Mouse (Mus musculus) kidney, postnatal 0 days (tissue): ENCODE measurements at regions not wholly inside any gene's neighbourhood (a gene's known extent, or its start where the extent isn't known, plus 50 kb on each side); places are given as distances from the start of the nearest gene placed in this dataset.
A peak's percentile ranks its signal among the peaks of the same experiment; 100 is the strongest.
"Not testable (repeated sequence)": the region's sequence is repeated elsewhere in the genome, so short reads cannot be mapped to it uniquely, and the experiment has no call there.

Experiments
- ATAC-seq: fragments of 200-750 bp; cut with Nextera tagmentation; replicated peaks from 2 replicates; pipeline ENCODE4 v1.8.0; 2017; ENCODE audit warnings: low read depth, moderate number of reproducible peaks, moderate TSS enrichment, moderate library complexity; ENCODE audit not compliant: low FRiP score
- DNase-seq: peaks from one replicate; pipeline ENCODE4 v3.0.0-alpha.2; 2016; ENCODE audit warnings: low spot score
- H3K27ac ChIP-seq: fragments of 300-500 bp; sonication (generic); 2 replicates; pipeline ENCODE4 v1.5.1; 2014; ENCODE audit warnings: mild to moderate bottlenecking
- H3K27me3 ChIP-seq: fragments of 300-500 bp; sonication (generic); 2 replicates; pipeline ENCODE4 v1.6.1; 2014; ENCODE audit warnings: low read length, mixed read lengths; ENCODE audit not compliant: insufficient read depth
- H3K36me3 ChIP-seq: fragments of 300-500 bp; sonication (generic); 2 replicates; pipeline ENCODE4 v1.6.1; 2014; ENCODE audit warnings: low read length, mixed read lengths; ENCODE audit not compliant: insufficient read depth
- H3K4me1 ChIP-seq: fragments of 300-500 bp; sonication (generic); replicated peaks from 2 replicates; pipeline ENCODE4 v1.6.1; 2014; ENCODE audit warnings: antibody characterized with exemption, low read length, mixed read lengths; ENCODE audit not compliant: insufficient read depth
- H3K4me2 ChIP-seq: fragments of 300-500 bp; sonication (generic); 2 replicates; pipeline ENCODE4 v1.6.1; 2014; ENCODE audit warnings: mild to moderate bottlenecking, low read length, moderate library complexity, mixed read lengths
- H3K4me3 ChIP-seq: fragments of 300-500 bp; sonication (generic); replicated peaks from 2 replicates; pipeline ENCODE4 v1.5.1; 2014; ENCODE audit warnings: low read depth, low read length
- H3K9ac ChIP-seq: fragments of 300-500 bp; sonication (generic); 2 replicates; pipeline ENCODE4 v1.6.1; 2014; ENCODE audit warnings: low read depth, low read length
- H3K9me3 ChIP-seq: fragments of 300-500 bp; sonication (generic); replicated peaks from 2 replicates; pipeline ENCODE4 v1.6.1; 2016; ENCODE audit warnings: low read length, inconsistent platforms, mixed read lengths
- CTCF ChIP-seq: IDR thresholded peaks from 2 replicates; pipeline ENCODE4 v1.5.1; 2016; ENCODE audit warnings: antibody characterized with exemption, low read depth, mild to moderate bottlenecking, moderate library complexity
- WGBS: fragments of 180-500 bp; shearing (Covaris S2); extraction: QIAGEN DNeasy Blood & Tissue Kit; methylation state at CpG from one replicate; pipeline ENCODE4 v1.1.7; 2014; 5-methylcytosine and 5-hydroxymethylcytosine counted together

- 58% methylated on average over 4 of the region's 4 CpGs for WGBS
- no peaks in the 10 kb centered on the region for H3K27me3 ChIP-seq
- H3K4me1 ChIP-seq: no peaks in the 10 kb centered on the region
- DNase-seq: peak; percentile 50
- no peaks in the 10 kb centered on the region for H3K9me3 ChIP-seq
- no peak for ATAC-seq
- TF ChIP-seq CTCF: no peak
- no peak overlapping the region for H3K4me2 ChIP-seq
- no peak overlapping the region for H3K27ac ChIP-seq
- H3K4me3 ChIP-seq: no peak overlapping the region
- H3K9ac ChIP-seq: no peak overlapping the region
- no peaks in the 10 kb centered on the region for H3K36me3 ChIP-seq
Measured at GRCm38 (mm10) chr10:25633058-25633614, 97.1 kb upstream of the Smlr1 start.

GRCm38 (mm10) chr10:25632306-25632705 lies 96.2 kb upstream of the Smlr1 start:
- ATAC-seq: no peak
- no peaks in the 10 kb centered on the region for H3K36me3 ChIP-seq
- WGBS: 83% methylated on average over 7 of the region's 7 CpGs

DNA sequence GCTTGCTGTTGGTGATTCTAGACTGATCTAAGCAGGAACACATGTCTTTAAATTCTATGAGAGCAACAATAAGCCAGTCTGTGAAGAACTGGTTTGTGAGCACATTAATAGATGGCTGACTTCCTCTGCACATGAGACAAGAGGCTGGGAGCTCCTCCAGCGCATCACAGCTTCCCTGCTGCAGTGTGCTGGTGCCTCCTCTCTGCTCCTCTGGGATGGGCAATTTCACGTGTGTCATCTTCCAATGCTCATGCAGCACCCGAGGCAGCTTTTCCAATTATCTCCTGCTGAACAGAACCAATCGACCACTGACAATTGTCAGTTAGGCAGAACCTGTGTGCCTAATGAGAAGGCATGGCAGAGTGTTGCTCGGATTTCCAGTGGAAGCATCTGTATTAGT lies 86.5 kb upstream of the Smlr1 start:
- DNase-seq (no peak), ATAC-seq (no peak)
- no peak for TF ChIP-seq CTCF
- Histone ChIP-seq H3K9ac (no peak overlapping the region), H3K4me3 (no peak overlapping the region), H3K36me3 (no peaks in the 10 kb centered on the region), H3K4me2 (no peak overlapping the region), H3K4me1 (no peaks in the 10 kb centered on the region), H3K27ac (no peak overlapping the region), H3K27me3 (no peaks in the 10 kb centered on the region), H3K9me3 (no peaks in the 10 kb centered on the region)
- 83% methylated on average over 5 of the region's 5 CpGs for WGBS

More at GRCm38 (mm10) chr10:25632306-25632705, 96.2 kb upstream of the Smlr1 start:
- H3K27ac ChIP-seq: no peak overlapping the region
- no peak overlapping the region for H3K9ac ChIP-seq
- H3K4me2 ChIP-seq: no peak overlapping the region
- H3K27me3 ChIP-seq: no peaks in the 10 kb centered on the region
- no peaks in the 10 kb centered on the region for H3K4me1 ChIP-seq
- H3K9me3 ChIP-seq: no peaks in the 10 kb centered on the region
- H3K4me3 ChIP-seq: no peak overlapping the region
- no peak for TF ChIP-seq CTCF
- no peak for DNase-seq

GRCm38 (mm10) chr10:25621747-25622134 lies 85.7 kb upstream of the Smlr1 start:
- peak overlapping the region; percentile 6; the same call in 1 of the 2 replicates for H3K4me2 ChIP-seq
- DNase-seq, H3K4me3 ChIP-seq, H3K27ac ChIP-seq, H3K27me3 ChIP-seq, H3K36me3 ChIP-seq, H3K9ac ChIP-seq, H3K9me3 ChIP-seq, H3K4me1 ChIP-seq, ATAC-seq: not testable (repeated sequence)
- WGBS: 58% methylated on average over 1 of the region's 1 CpGs

DNA sequence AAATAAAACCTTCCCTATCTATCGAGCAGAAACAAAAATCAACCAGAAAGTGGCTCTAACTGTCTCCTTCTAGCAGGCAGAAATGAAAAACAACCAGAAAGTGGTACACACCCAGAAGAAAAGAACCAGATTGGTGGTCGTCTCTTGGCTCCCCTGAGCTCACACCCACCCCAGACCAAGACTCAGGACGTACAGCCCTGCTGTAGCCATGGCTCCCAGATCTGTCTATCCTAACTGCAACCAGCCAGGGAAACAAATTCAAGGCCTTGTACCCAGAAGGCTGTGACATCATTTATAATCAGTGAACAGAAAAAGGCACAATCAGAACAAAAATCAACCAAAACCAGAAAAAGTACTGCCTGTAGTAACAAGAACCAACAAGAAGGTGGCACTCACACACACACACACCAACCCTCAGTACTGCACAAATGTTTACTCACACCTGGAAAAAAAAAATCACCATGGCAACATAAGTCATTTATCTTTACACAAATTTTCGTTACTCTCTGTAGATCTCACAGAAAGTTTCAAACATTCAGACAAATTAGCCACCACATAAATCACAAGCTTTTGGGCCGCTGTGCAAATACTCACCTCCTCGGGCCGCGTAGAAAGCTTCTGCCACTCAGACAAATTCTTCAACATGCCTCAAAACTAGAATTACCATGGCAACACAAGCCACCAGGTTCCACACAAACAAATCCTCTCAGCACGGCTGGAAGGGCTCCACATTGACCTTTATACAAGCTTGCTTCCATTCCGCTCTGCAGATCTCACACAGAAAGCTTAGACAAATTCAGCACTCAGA lies 85.1 kb upstream of the Smlr1 start:
- Histone ChIP-seq H3K9me3 (no peaks in the 10 kb centered on the region), H3K27ac (no peak overlapping the region), H3K27me3 (no peaks in the 10 kb centered on the region), H3K4me2 (peak overlapping the region; percentile 6; the same call in 1 of the 2 replicates), H3K36me3 (no peaks in the 10 kb centered on the region), H3K4me1 (no peaks in the 10 kb centered on the region), H3K9ac (no peak overlapping the region), H3K4me3 (no peak overlapping the region)
- TF ChIP-seq CTCF: peak; percentile 45; the same call in 1 of the 2 replicates
- ATAC-seq: no peak; the same call in 1 of the 2 replicates
- DNase-seq: peak; percentile 71
- 43% methylated on average over 10 of the region's 10 CpGs for WGBS

GRCm38 (mm10) chr10:25619702-25620101 lies 83.6 kb upstream of the Smlr1 start:
- DNase-seq (no peak), ATAC-seq (no peak)
- Histone ChIP-seq H3K36me3 (no peaks in the 10 kb centered on the region), H3K9me3 (no peaks in the 10 kb centered on the region), H3K9ac (no peak overlapping the region), H3K27ac (no peak overlapping the region), H3K4me2 (no peak overlapping the region), H3K4me1 (no peaks in the 10 kb centered on the region), H3K27me3 (no peaks in the 10 kb centered on the region), H3K4me3 (no peak overlapping the region)
- TF ChIP-seq CTCF: no peak
- 88% methylated on average over 2 of the region's 2 CpGs for whole genome bisulfite sequencing
